Mouse (Mus musculus) testis, adult 2 months (tissue): ENCODE results near the gene Tmcc2.

Experiments used
- CTCF ChIP-seq: fragments of 200-500 bp; IDR thresholded peaks from 2 replicates; pipeline ENCODE4 v1.5.1; 2012; ENCODE audit warnings: low read depth, mild to moderate bottlenecking, inconsistent platforms, low read length, moderate library complexity; ENCODE audit not compliant: control insufficient read depth, insufficient read depth, insufficient replicate concordance
- POLR2A ChIP-seq: fragments of 200-500 bp; IDR thresholded peaks from 2 replicates; pipeline ENCODE4 v1.6.1; 2012; ENCODE audit warnings: low read depth, mild to moderate bottlenecking, inconsistent platforms, low read length, moderate library complexity; ENCODE audit not compliant: control insufficient read depth

DNA sequence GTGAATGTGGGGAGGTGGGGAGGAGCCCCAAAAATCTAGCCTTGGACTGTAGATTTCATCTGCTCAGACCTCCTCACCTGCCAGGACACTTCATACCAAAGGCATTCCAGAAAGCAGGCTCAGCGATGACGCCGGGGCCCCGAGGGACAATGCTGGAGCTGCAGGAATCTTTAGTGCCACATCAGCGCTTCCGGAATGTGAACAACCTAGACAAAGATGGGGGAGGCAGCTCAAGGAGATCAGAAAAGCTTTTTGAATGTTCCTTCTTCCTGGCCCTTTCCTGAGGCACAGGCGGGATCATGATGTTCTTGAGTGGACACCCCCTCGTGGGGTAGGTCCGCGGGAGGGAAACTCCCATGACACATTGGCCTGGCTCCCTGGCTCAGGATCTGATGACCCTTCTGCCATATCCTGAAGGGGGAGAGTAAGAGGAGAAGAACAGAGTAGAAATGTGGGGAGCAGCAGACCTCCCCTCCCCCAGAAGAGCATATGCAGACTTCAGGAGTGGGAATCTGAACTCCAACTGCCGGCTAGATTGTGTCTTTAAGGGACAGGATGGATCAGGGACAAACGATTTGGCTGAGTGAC lies 55.6 kb downstream of the Tmcc2 start:
- TF ChIP-seq CTCF (no peak), POLR2A (no peak)
